Mouse (Mus musculus) CH12.LX (cell line): ENCODE results near the gene Hfe2.

Source experiments
- BHLHE40 ChIP-seq: IDR thresholded peaks from 2 replicates; pipeline ENCODE4 v1.6.1; 2011; ENCODE audit warnings: mild to moderate bottlenecking, low read depth, low read length, improper control_type of control experiment
- CTCF ChIP-seq, 2 experiments: IDR thresholded peaks in 1 of 2; conservative IDR thresholded peaks in 1 of 2; 2 replicates each; pipeline ENCODE4 v1.5.1; 2011 to 2012; ENCODE audit warnings: low read depth in 2 of 2, low read length in 2 of 2, improper control_type of control experiment in 1 of 2, inconsistent platforms in 1 of 2, mild to moderate bottlenecking in 1 of 2, moderate library complexity in 1 of 2
- EP300 ChIP-seq: IDR thresholded peaks from 2 replicates; pipeline ENCODE4 v1.6.1; 2011; ENCODE audit warnings: low read length, improper control_type of control experiment
- JUN ChIP-seq: IDR thresholded peaks from 2 replicates; pipeline ENCODE4 v1.6.1; 2011; ENCODE audit warnings: low read depth, mild to moderate bottlenecking, low read length, improper control_type of control experiment, moderate library complexity; ENCODE audit not compliant: insufficient read depth
- MAX ChIP-seq: IDR thresholded peaks from 2 replicates; pipeline ENCODE4 v1.6.1; 2011; ENCODE audit warnings: low read length, improper control_type of control experiment
- PAX5 ChIP-seq: IDR thresholded peaks from 2 replicates; pipeline ENCODE4 v1.6.1; 2012; ENCODE audit warnings: low read length, inconsistent platforms, mixed read lengths
- POLR2A ChIP-seq: IDR thresholded peaks from 2 replicates; pipeline ENCODE4 v1.6.1; 2011; ENCODE audit warnings: low read depth, mild to moderate bottlenecking, improper control_type of control experiment, low read length
- SIN3A ChIP-seq: IDR thresholded peaks from 2 replicates; pipeline ENCODE4 v1.6.1; 2012; ENCODE audit warnings: low read length, improper control_type of control experiment, inconsistent platforms
- USF2 ChIP-seq: conservative IDR thresholded peaks from 2 replicates; pipeline ENCODE4 v1.6.1; 2011; ENCODE audit warnings: low read depth, low read length, improper control_type of control experiment
- ZKSCAN1 ChIP-seq: IDR thresholded peaks from 2 replicates; pipeline ENCODE4 v1.6.1; 2012; ENCODE audit warnings: low read depth, inconsistent platforms, low read length, improper control_type of control experiment, borderline replicate concordance

- TF ChIP-seq USF2 = no peak
- no peak for TF ChIP-seq SIN3A
- TF ChIP-seq CTCF (conservative IDR thresholded peaks at IDR 0.05 in 1 of 2, IDR thresholded peaks at IDR 0.05 in 1 of 2; ENCODE audit: low read depth in 2 of 2, low read length in 2 of 2) = peak; percentile 64 to 98
- TF ChIP-seq POLR2A = no peak
- no peak for TF ChIP-seq ZKSCAN1
- TF ChIP-seq JUN = no peak
- TF ChIP-seq EP300 = no peak
- TF ChIP-seq PAX5 = no peak
- no peak for TF ChIP-seq MAX
- no peak for TF ChIP-seq BHLHE40
Measured at GRCm38 (mm10) chr3:96547389-96547960, 22.5 kb downstream of the Hfe2 start.
